Mouse (Mus musculus): ENCODE measurements at regions not wholly inside any gene's neighbourhood (a gene's known extent, or its start where the extent isn't known, plus 50 kb on each side); places are given as distances from the start of the nearest gene placed in this dataset.

- Histone ChIP-seq H3K9me3 (replicated peaks) (no peaks in the 10 kb centered on the region), H3K9ac (no peak overlapping the region), H3K4me3 (no peak overlapping the region), H3K27ac (no peak overlapping the region), H3K4me2 (no peak overlapping the region), H3K27me3 (no peaks in the 10 kb centered on the region), H3K4me1 (no peaks in the 10 kb centered on the region), H3K36me3 (ENCODE audit: poor library complexity, severe bottlenecking) (no peaks in the 10 kb centered on the region)
- no peak for ATAC-seq
These were observed 1144.3 kb upstream of the Slc7a12 start for GRCm38 (mm10) chr3:13336152-13336551.

DNA sequence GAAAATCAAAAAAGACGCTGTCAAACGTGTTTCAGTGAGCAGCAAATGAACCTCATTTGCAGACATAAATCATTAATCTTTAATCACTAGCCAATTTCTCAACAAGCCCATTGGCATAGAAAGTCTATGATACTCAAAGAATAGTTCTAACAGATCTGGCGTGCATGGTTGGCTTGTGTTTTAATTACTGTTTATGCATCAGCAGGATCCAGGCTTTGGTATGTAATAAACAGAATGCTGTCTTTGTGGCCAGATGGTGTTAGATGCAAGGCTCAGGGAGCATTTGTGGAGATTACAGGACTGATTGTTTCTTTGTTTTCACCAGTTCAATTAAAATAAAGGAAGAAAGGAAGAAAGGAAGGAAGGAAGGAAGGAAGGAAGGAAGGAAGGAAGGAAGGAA is 1094.3 kb upstream of the Slc7a12 start:
- no peak overlapping the region for H3K9ac ChIP-seq
- peak; percentile 67; the same call in 1 of the 2 replicates for ATAC-seq
- H3K4me1 ChIP-seq, result no peaks in the 10 kb centered on the region
- H3K4me3 ChIP-seq, result no peak overlapping the region
- H3K36me3 ChIP-seq (ENCODE audit: poor library complexity, severe bottlenecking), result no peaks in the 10 kb centered on the region
- no peaks in the 10 kb centered on the region for H3K27me3 ChIP-seq
- WGBS, result 48% methylated on average over 3 of the region's 3 CpGs
- H3K4me2 ChIP-seq, result no peak overlapping the region
- H3K27ac ChIP-seq, result no peak overlapping the region
- no peaks in the 10 kb centered on the region for H3K9me3 ChIP-seq (replicated peaks)
